ENCODE assay signal across 13 mouse cellular contexts in the genomic region with DNA sequence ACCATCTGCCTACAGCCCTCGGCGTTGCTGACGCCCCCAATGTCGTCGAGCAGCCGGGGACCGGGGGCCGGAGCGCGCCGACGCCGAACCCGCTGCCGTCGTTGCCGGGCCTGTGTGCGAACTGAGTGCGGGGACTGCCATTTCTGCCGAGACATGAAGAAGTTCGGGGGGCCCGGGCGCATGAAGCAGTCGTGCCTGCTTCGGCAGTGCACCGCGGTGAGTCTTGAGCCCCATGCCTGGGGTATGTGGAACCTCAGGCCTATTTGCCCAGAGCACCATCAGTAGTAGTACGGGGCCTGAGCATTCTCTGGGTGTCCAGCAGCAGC. TPM values are rescaled to one million over a fixed set of nuclear protein-coding genes. Genes with fewer than 3 reads are reported as not detected.
DNase-seq lines count a peak whose midpoint lies in the region; ATAC-seq and TF ChIP-seq lines count a peak whose summit lies in the region.
"Had no signal": no experiment of that assay in that cellular context is flagged by ENCODE, and none has a peak within 500 bp of the region (broad histone marks: within the 10 kb centered on the region; RNA-seq: fewer than 3 reads in every experiment).

No protein-coding gene starts in this region.

- ATAC-seq in heart, embryonic 11.5 days (replicated peaks; ENCODE audit: insufficient number of reproducible peaks, low FRiP score, low TSS enrichment) = no peak
- ATAC-seq in stomach, embryonic 14.5 days (ENCODE audit: insufficient number of reproducible peaks, insufficient read depth, low FRiP score, low read depth) = no peak
- no peak for ATAC-seq in stomach, postnatal 0 days (ENCODE audit: low FRiP score, low TSS enrichment)
- ATAC-seq in limb, embryonic 11.5 days (ENCODE audit: insufficient number of reproducible peaks, low FRiP score, low TSS enrichment, low read depth) = no peak
- ATAC-seq in neural tube, embryonic 14.5 days (ENCODE audit: low read depth) = no peak
- no peak for ATAC-seq in megakaryocyte progenitor cell, adult 5-6 weeks (replicated peaks; ENCODE audit: poor library complexity)

- no peaks in the 10 kb centered on the region for H3K9me3 ChIP-seq in heart, embryonic 11.5 days (replicated peaks; ENCODE audit: control insufficient read depth, low read length)
- no peaks in the 10 kb centered on the region for H3K9me3 ChIP-seq in stomach, embryonic 14.5 days (ENCODE audit: control insufficient read depth, low read depth, low read length)
- no peaks in the 10 kb centered on the region for H3K9me3 ChIP-seq in stomach, postnatal 0 days (ENCODE audit: control insufficient read depth, low read length)
- H3K9me3 ChIP-seq in limb, embryonic 11.5 days (ENCODE audit: control insufficient read depth, low read length) = no peaks in the 10 kb centered on the region
- H3K9me3 ChIP-seq in neural tube, embryonic 14.5 days (ENCODE audit: control insufficient read depth, low read length) = no peaks in the 10 kb centered on the region
- H3K9me3 ChIP-seq: megakaryocyte, embryonic 14.5 days had no signal

- peaks cover 5% of the 10 kb centered on the region for H3K27me3 ChIP-seq in heart, embryonic 11.5 days (ENCODE audit: control insufficient read depth, insufficient read depth, low read length)
- no peaks in the 10 kb centered on the region for H3K27me3 ChIP-seq in stomach, embryonic 14.5 days (ENCODE audit: control insufficient read depth, insufficient read depth, low read length)
- no peaks in the 10 kb centered on the region for H3K27me3 ChIP-seq in stomach, postnatal 0 days (ENCODE audit: control insufficient read depth, insufficient read depth, low read length)
- H3K27me3 ChIP-seq in limb, embryonic 11.5 days (ENCODE audit: control insufficient read depth, insufficient read depth, low read length) = no peaks in the 10 kb centered on the region
- no peaks in the 10 kb centered on the region for H3K27me3 ChIP-seq in neural tube, embryonic 14.5 days (ENCODE audit: control insufficient read depth, insufficient read depth, low read length)
- H3K27me3 ChIP-seq: megakaryocyte, embryonic 14.5 days had no signal

- peak overlapping the region; percentile 98; the same call in 1 of the 2 replicates for H3K4me2 ChIP-seq in heart, embryonic 11.5 days
- H3K4me2 ChIP-seq in stomach, embryonic 14.5 days (replicated peaks; ENCODE audit: low read depth, low read length) = 0 out of 2 replicates have a peak overlapping the region, but pooled peaks have one; percentile 48
- no peak overlapping the region for H3K4me2 ChIP-seq in stomach, postnatal 0 days (replicated peaks; ENCODE audit: low read depth)
- H3K4me2 ChIP-seq in limb, embryonic 11.5 days (ENCODE audit: low read depth, severe bottlenecking) = peak overlapping the region; percentile 80; the same call in 1 of the 2 replicates
- peak overlapping the region; percentile 89; the same call in 1 of the 2 replicates for H3K4me2 ChIP-seq in neural tube, embryonic 14.5 days (ENCODE audit: low read depth, low read length)

- H3K4me1 ChIP-seq in heart, embryonic 11.5 days (ENCODE audit: control insufficient read depth, insufficient read depth, low read length) = peaks cover 11% of the 10 kb centered on the region; the same call in 1 of the 2 replicates
- H3K4me1 ChIP-seq in stomach, embryonic 14.5 days (ENCODE audit: control insufficient read depth, insufficient read depth, low read length) = peaks cover 11% of the 10 kb centered on the region; the same call in 1 of the 2 replicates
- H3K4me1 ChIP-seq in stomach, postnatal 0 days (replicated peaks; ENCODE audit: control insufficient read depth, insufficient read depth) = peaks cover 4% of the 10 kb centered on the region
- H3K4me1 ChIP-seq in limb, embryonic 11.5 days (ENCODE audit: control insufficient read depth, insufficient read depth, low read length) = peaks cover 8% of the 10 kb centered on the region
- peaks cover 12% of the 10 kb centered on the region for H3K4me1 ChIP-seq in neural tube, embryonic 14.5 days (ENCODE audit: control insufficient read depth, insufficient read depth, low read length)

- no peak overlapping the region for H3K27ac ChIP-seq in heart, embryonic 11.5 days (ENCODE audit: low read depth, low read length)
- H3K27ac ChIP-seq in stomach, embryonic 14.5 days (ENCODE audit: low read length) = no peak overlapping the region; the same call in 1 of the 2 replicates
- H3K27ac ChIP-seq in stomach, postnatal 0 days (replicated peaks) = no peak overlapping the region
- H3K27ac ChIP-seq in limb, embryonic 11.5 days (replicated peaks; ENCODE audit: low read depth, low read length) = no peak overlapping the region
- no peak overlapping the region for H3K27ac ChIP-seq in neural tube, embryonic 14.5 days (ENCODE audit: low read depth, low read length)

- H3K4me3 ChIP-seq in heart, embryonic 11.5 days (ENCODE audit: low read depth, low read length) = no peak overlapping the region
- H3K4me3 ChIP-seq in stomach, embryonic 14.5 days (ENCODE audit: low read depth, low read length) = no peak overlapping the region
- no peak overlapping the region for H3K4me3 ChIP-seq in stomach, postnatal 0 days (ENCODE audit: low read depth, low read length)
- H3K4me3 ChIP-seq in limb, embryonic 11.5 days (ENCODE audit: low read depth, low read length) = peak overlapping the region; percentile 87
- H3K4me3 ChIP-seq in neural tube, embryonic 14.5 days (ENCODE audit: low read depth, low read length) = peak overlapping the region; percentile 70
- H3K4me3 ChIP-seq: megakaryocyte, embryonic 14.5 days had no signal

- TF ChIP-seq CTCF in stomach, postnatal 0 days (IDR thresholded peaks at IDR 0.05; ENCODE audit: low read depth) = no peak

- WGBS in heart, embryonic 11.5 days (ENCODE audit: insufficient replicate concordance) = 91% methylated on average over 28 of the region's 28 CpGs
- 89% methylated on average over 28 of the region's 28 CpGs for WGBS in stomach, embryonic 14.5 days
- WGBS in stomach, postnatal 0 days = 91% methylated on average over 28 of the region's 28 CpGs
- WGBS in limb, embryonic 11.5 days = 89% methylated on average over 28 of the region's 28 CpGs
- WGBS in neural tube, embryonic 14.5 days = 91% methylated on average over 28 of the region's 28 CpGs

- no peak for DNase-seq in heart, adult 8-10 months (ENCODE audit: low spot score)
- DNase-seq in stomach, postnatal 0 days (ENCODE audit: low spot score) = no peak
- no peak for DNase-seq in limb, embryonic 11.5 days (ENCODE audit: low spot score)
- no peak for DNase-seq in thymus, postnatal 36 days
- DNase-seq: adrenal gland, postnatal 36 days had no signal

- no peak overlapping the region for H3K9ac ChIP-seq in heart, embryonic 11.5 days (ENCODE audit: low read depth, low read length)
- H3K9ac ChIP-seq in stomach, embryonic 14.5 days (replicated peaks; ENCODE audit: low read depth, low read length) = no peak overlapping the region
- no peak overlapping the region for H3K9ac ChIP-seq in stomach, postnatal 0 days (ENCODE audit: low read length)
- H3K9ac ChIP-seq in limb, embryonic 11.5 days (ENCODE audit: low read length) = no peak overlapping the region
- H3K9ac ChIP-seq in neural tube, embryonic 14.5 days (replicated peaks; ENCODE audit: low read depth, low read length) = no peak overlapping the region

- peaks cover 30% of the 10 kb centered on the region for H3K36me3 ChIP-seq in heart, embryonic 11.5 days (ENCODE audit: control insufficient read depth, insufficient read depth, low read length)
- H3K36me3 ChIP-seq in stomach, embryonic 14.5 days (ENCODE audit: control insufficient read depth, insufficient read depth, low read length) = peaks cover 49% of the 10 kb centered on the region
- H3K36me3 ChIP-seq in stomach, postnatal 0 days (ENCODE audit: control insufficient read depth, insufficient read depth, low read length) = peaks cover 20% of the 10 kb centered on the region
- H3K36me3 ChIP-seq in limb, embryonic 11.5 days (ENCODE audit: control insufficient read depth, insufficient read depth, low read length) = peaks cover 38% of the 10 kb centered on the region
- H3K36me3 ChIP-seq in neural tube, embryonic 14.5 days (ENCODE audit: control insufficient read depth, insufficient read depth, low read length) = peaks cover 43% of the 10 kb centered on the region

- TF ChIP-seq EP300 in stomach, postnatal 0 days (optimal IDR thresholded peaks at IDR 0.05) = no peak

RNA-seq across cellular contexts. Expression of a gene that starts 3.9 kb away (rescaled TPM):
- 2.5 and 3.3 TPM in 2 replicates for polyA plus RNA-seq in heart, embryonic 11.5 days (2014; fragmentation: Nextera tagmentation; extraction: Ambion mirVana)
- total RNA-seq in heart, adult 8-10 months (2022) = 1 to 10 TPM; 1.9 to 4.9 (median 3.2) TPM
- 3.9 and 6.2 TPM in 2 replicates for polyA plus RNA-seq in stomach, embryonic 14.5 days (2014; fragmentation: Nextera tagmentation; extraction: Ambion mirVana)
- 1.1 and 1.9 TPM in 2 replicates for polyA plus RNA-seq in stomach, postnatal 0 days (2015; fragmentation: Nextera tagmentation; extraction: Ambion mirVana)
- 9.8 and 10.9 TPM in 2 replicates for polyA plus RNA-seq in limb, embryonic 11.5 days (2014; fragmentation: Nextera tagmentation; extraction: Ambion mirVana)
- 6.5 and 9.1 TPM in 2 replicates for polyA plus RNA-seq in neural tube, embryonic 14.5 days (2014; fragmentation: Nextera tagmentation; extraction: Ambion mirVana)
- 5.6 and 5.7 TPM in 2 replicates for total RNA-seq in megakaryocyte progenitor cell, adult 5-6 weeks (2015)
- total RNA-seq in megakaryocyte progenitor cell, adult 5-6 weeks (2017) = 14.2 and 16.1 TPM in 2 replicates

RNA-seq across cellular contexts. Expression of a gene that starts 16.2 kb away (rescaled TPM):
- polyA plus RNA-seq in heart, embryonic 11.5 days (2014; fragmentation: Nextera tagmentation; extraction: Ambion mirVana) = 0.32 TPM in 1 of 2 replicates, not detected in the other
- not detected for total RNA-seq in heart, adult 8-10 months (2022)
- polyA plus RNA-seq in stomach, embryonic 14.5 days (2014; fragmentation: Nextera tagmentation; extraction: Ambion mirVana) = 0.32 and 0.66 TPM in 2 replicates
- polyA plus RNA-seq in stomach, postnatal 0 days (2015; fragmentation: Nextera tagmentation; extraction: Ambion mirVana) = 0.08 and 0.13 TPM in 2 replicates
- 0.32 and 0.70 TPM in 2 replicates for polyA plus RNA-seq in limb, embryonic 11.5 days (2014; fragmentation: Nextera tagmentation; extraction: Ambion mirVana)
- polyA plus RNA-seq in neural tube, embryonic 14.5 days (2014; fragmentation: Nextera tagmentation; extraction: Ambion mirVana) = 0.27 TPM in 1 of 2 replicates, not detected in the other
- total RNA-seq in megakaryocyte progenitor cell, adult 5-6 weeks (2015) = not detected in 2 replicates
- not detected in 2 replicates for total RNA-seq in megakaryocyte progenitor cell, adult 5-6 weeks (2017)
- total RNA-seq: adrenal gland, postnatal 36 days; liver, adult 2 months had no signal
- polyA plus RNA-seq: heart, embryonic 14.5 days; kidney, postnatal 0 days; liver, adult 2 months had no signal

RNA-seq across cellular contexts. Expression of a gene that starts 21.4 kb away (rescaled TPM):
- polyA plus RNA-seq in heart, embryonic 11.5 days (2014; fragmentation: Nextera tagmentation; extraction: Ambion mirVana) = 13.3 and 14.5 TPM in 2 replicates
- total RNA-seq in heart, adult 8-10 months (2022) = 10 to 100 TPM; 20.0 to 26.6 (median 24.7) TPM
- 19.6 and 24.8 TPM in 2 replicates for polyA plus RNA-seq in stomach, embryonic 14.5 days (2014; fragmentation: Nextera tagmentation; extraction: Ambion mirVana)
- 18.6 and 20.0 TPM in 2 replicates for polyA plus RNA-seq in stomach, postnatal 0 days (2015; fragmentation: Nextera tagmentation; extraction: Ambion mirVana)
- 11.7 and 12.3 TPM in 2 replicates for polyA plus RNA-seq in limb, embryonic 11.5 days (2014; fragmentation: Nextera tagmentation; extraction: Ambion mirVana)
- 4.6 and 6.8 TPM in 2 replicates for polyA plus RNA-seq in neural tube, embryonic 14.5 days (2014; fragmentation: Nextera tagmentation; extraction: Ambion mirVana)
- total RNA-seq in megakaryocyte progenitor cell, adult 5-6 weeks (2015) = 26.7 and 32.1 TPM in 2 replicates
- 28.2 and 30.2 TPM in 2 replicates for total RNA-seq in megakaryocyte progenitor cell, adult 5-6 weeks (2017)

RNA-seq across cellular contexts. Expression of a gene that starts 28.3 kb away (rescaled TPM):
- polyA plus RNA-seq in heart, embryonic 11.5 days (2014; fragmentation: Nextera tagmentation; extraction: Ambion mirVana) = 16.9 and 20.8 TPM in 2 replicates
- 10 to 100 TPM; 15.4 to 23.1 (median 17.9) TPM for total RNA-seq in heart, adult 8-10 months (2022)
- 31.2 and 32.1 TPM in 2 replicates for polyA plus RNA-seq in stomach, embryonic 14.5 days (2014; fragmentation: Nextera tagmentation; extraction: Ambion mirVana)
- polyA plus RNA-seq in stomach, postnatal 0 days (2015; fragmentation: Nextera tagmentation; extraction: Ambion mirVana) = 6.9 and 8.0 TPM in 2 replicates
- polyA plus RNA-seq in limb, embryonic 11.5 days (2014; fragmentation: Nextera tagmentation; extraction: Ambion mirVana) = 31.5 and 38.0 TPM in 2 replicates
- polyA plus RNA-seq in neural tube, embryonic 14.5 days (2014; fragmentation: Nextera tagmentation; extraction: Ambion mirVana) = 22.4 and 23.3 TPM in 2 replicates
- 54.7 and 67.2 TPM in 2 replicates for total RNA-seq in megakaryocyte progenitor cell, adult 5-6 weeks (2015)
- 9.7 and 13.6 TPM in 2 replicates for total RNA-seq in megakaryocyte progenitor cell, adult 5-6 weeks (2017)

RNA-seq across cellular contexts. Expression of a gene that starts 35.7 kb away (rescaled TPM):
- polyA plus RNA-seq in heart, embryonic 11.5 days (2014; fragmentation: Nextera tagmentation; extraction: Ambion mirVana) = 4.7 and 4.9 TPM in 2 replicates
- total RNA-seq in heart, adult 8-10 months (2022) = 10 to 100 TPM in 3 of 4 experiments, 1 to 10 TPM in 1; 9.4 to 12.3 (median 10.2) TPM
- polyA plus RNA-seq in stomach, embryonic 14.5 days (2014; fragmentation: Nextera tagmentation; extraction: Ambion mirVana) = 20.1 and 22.1 TPM in 2 replicates
- polyA plus RNA-seq in stomach, postnatal 0 days (2015; fragmentation: Nextera tagmentation; extraction: Ambion mirVana) = 13.4 and 14.5 TPM in 2 replicates
- 19.6 and 21.4 TPM in 2 replicates for polyA plus RNA-seq in limb, embryonic 11.5 days (2014; fragmentation: Nextera tagmentation; extraction: Ambion mirVana)
- polyA plus RNA-seq in neural tube, embryonic 14.5 days (2014; fragmentation: Nextera tagmentation; extraction: Ambion mirVana) = 2.7 and 3.6 TPM in 2 replicates
- total RNA-seq in megakaryocyte progenitor cell, adult 5-6 weeks (2015) = 0.83 and 1.8 TPM in 2 replicates
- total RNA-seq in megakaryocyte progenitor cell, adult 5-6 weeks (2017) = 0.42 and 1.9 TPM in 2 replicates

Comparison
In these comparisons a context has a peak if more than half of its experiments do, and no peak if none do; other contexts are left out.
1. H3K4me3 ChIP-seq: peak in limb, embryonic 11.5 days (single experiment) and neural tube, embryonic 14.5 days (single experiment); none in heart, embryonic 11.5 days (single experiment), stomach, embryonic 14.5 days (single experiment) and stomach, postnatal 0 days (single experiment).